Mouse (Mus musculus) stomach, postnatal 0 days (tissue): ENCODE measurements at regions not wholly inside any gene's neighbourhood (a gene's known extent, or its start where the extent isn't known, plus 50 kb on each side); places are given as distances from the start of the nearest gene placed in this dataset.

ENCODE experiments used
- CTCF ChIP-seq: IDR thresholded peaks from 2 replicates; pipeline ENCODE4 v1.5.1; 2016; ENCODE audit warnings: antibody characterized with exemption, low read depth, mild to moderate bottlenecking, moderate library complexity
- EP300 ChIP-seq: optimal IDR thresholded peaks from 2 replicates; pipeline ENCODE3; 2016; ENCODE audit warnings: antibody characterized with exemption

DNA sequence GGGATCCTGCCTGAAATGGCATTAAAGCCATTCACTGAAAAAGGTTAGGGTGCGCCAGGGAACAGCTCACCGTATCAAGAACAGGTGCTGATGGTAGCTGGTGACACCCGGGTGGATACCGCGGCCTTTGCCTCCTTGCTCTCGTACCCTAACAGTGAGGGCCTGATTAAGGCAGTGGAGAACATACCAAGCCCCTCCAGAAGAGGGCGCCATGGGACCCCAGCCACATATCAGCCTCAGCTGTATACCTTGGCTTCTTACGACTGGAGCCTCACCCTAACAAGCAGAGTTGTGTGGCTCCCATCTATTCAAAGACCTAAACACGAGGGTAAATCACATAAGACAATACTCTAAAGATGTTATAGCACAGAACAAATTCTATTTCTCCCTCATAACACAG is 203.7 kb upstream of the 1700012A03Rik start:
- TF ChIP-seq CTCF (no peak), EP300 (no peak)
